Mouse (Mus musculus) adrenal gland, adult 10 weeks (tissue): ENCODE measurements around the gene Rnf141. TPM values are rescaled to one million over a fixed set of nuclear protein-coding genes. Genes with fewer than 3 reads are reported as not detected.

Experiments
- polyA plus RNA-seq: library from polyadenylated mRNA; stranded (reverse); fragments of 350-450 nt; fragmentation: Illumina TruSeq; extraction: RNeasy Lipid Tissue Mini Kit (QIAGEN cat#74804); gene quantifications from one replicate; pipeline ENCODE4 v1.2.3, GENCODE M21; 2014; ENCODE audit warnings: low read depth, low replicate concordance

Rnf141 gene
- polyA plus RNA-seq, result 148 TPM

GRCm38 (mm10) chr7:110843916-110844874 is at the start of gene Rnf141:
Gene Rnf141, minus strand, starts transcription at chr7:110844457.

GRCm38 (mm10) chr7:110862751-110863289 is 18.6 kb upstream of the Rnf141 start, which contains the start of gene Lyve1:
Gene Lyve1, minus strand, starts transcription at chr7:110863239.

GRCm38 (mm10) chr7:110768001-110768400 is 76.3 kb downstream of the Rnf141 start, which contains the start of gene Ampd3:
Gene Ampd3, plus strand, starts transcription at chr7:110768206.

Other genes starting within 250 kb of the Rnf141 start
- gene Sbf2, start 229.5 kb downstream of the Rnf141 start, polyA plus RNA-seq, result 125 TPM
- 8.4 TPM for gene Adm, start 216.8 kb downstream of the Rnf141 start, polyA plus RNA-seq
- 15.9 TPM for gene Ampd3, start 76.3 kb downstream of the Rnf141 start, polyA plus RNA-seq
- gene Lyve1, start 18.8 kb upstream of the Rnf141 start, polyA plus RNA-seq, result 9.7 TPM
- gene Mrvi1, start 138.0 kb upstream of the Rnf141 start, polyA plus RNA-seq, result 7.9 TPM
- 37.3 TPM for gene Ctr9, start 184.5 kb upstream of the Rnf141 start, polyA plus RNA-seq
- gene Eif4g2, start 238.6 kb upstream of the Rnf141 start, polyA plus RNA-seq, result 2,878 TPM